Mouse (Mus musculus): Measurements from ENCODE around the gene Gfy.
"Not testable (repeated sequence)": the region's sequence is repeated elsewhere in the genome, so short reads cannot be mapped to it uniquely, and the experiment has no call there.

Gene Gfy

GRCm38 (mm10) chr7:45168656-45169055 lies 10.7 kb downstream of the Gfy start:
- DNase-seq (ENCODE audit: low read depth in 2 of 2, low spot score in 2 of 2) = no peak

GRCm38 (mm10) chr7:45167761-45168445 lies 11.5 kb downstream of the Gfy start:
- DNase-seq (ENCODE audit: low read depth in 2 of 2, low spot score in 2 of 2) = no peak

GRCm38 (mm10) chr7:45166950-45167401 lies 12.4 kb downstream of the Gfy start:
- no peak for DNase-seq (ENCODE audit: low read depth in 2 of 2, low spot score in 2 of 2)

DNA sequence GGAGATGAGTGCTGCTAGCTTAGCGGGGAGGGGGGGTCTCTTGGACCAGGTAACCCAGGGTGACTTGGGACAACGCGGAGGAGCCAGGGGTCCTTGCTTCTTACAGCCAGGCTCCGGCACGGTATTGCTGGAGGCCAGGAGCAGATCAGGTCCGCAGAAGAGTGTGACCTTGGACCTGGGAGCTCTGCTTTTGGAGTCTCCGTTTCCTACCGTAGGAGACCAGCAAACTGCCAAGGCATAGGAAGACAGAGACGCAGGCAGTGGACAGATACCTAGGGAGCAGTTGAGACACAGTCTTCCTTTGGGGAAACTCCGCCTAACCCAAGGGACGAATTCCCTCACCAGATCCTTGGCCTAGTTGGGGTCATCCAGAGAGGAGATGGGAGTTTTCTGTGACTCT lies 13.7 kb downstream of the Gfy start:
- DNase-seq (ENCODE audit: low read depth in 2 of 2, low spot score in 2 of 2) = no peak

GRCm38 (mm10) chr7:45164833-45165232 lies 14.5 kb downstream of the Gfy start:
- DNase-seq (ENCODE audit: low read depth in 2 of 2, low spot score in 2 of 2) = no peak

DNA sequence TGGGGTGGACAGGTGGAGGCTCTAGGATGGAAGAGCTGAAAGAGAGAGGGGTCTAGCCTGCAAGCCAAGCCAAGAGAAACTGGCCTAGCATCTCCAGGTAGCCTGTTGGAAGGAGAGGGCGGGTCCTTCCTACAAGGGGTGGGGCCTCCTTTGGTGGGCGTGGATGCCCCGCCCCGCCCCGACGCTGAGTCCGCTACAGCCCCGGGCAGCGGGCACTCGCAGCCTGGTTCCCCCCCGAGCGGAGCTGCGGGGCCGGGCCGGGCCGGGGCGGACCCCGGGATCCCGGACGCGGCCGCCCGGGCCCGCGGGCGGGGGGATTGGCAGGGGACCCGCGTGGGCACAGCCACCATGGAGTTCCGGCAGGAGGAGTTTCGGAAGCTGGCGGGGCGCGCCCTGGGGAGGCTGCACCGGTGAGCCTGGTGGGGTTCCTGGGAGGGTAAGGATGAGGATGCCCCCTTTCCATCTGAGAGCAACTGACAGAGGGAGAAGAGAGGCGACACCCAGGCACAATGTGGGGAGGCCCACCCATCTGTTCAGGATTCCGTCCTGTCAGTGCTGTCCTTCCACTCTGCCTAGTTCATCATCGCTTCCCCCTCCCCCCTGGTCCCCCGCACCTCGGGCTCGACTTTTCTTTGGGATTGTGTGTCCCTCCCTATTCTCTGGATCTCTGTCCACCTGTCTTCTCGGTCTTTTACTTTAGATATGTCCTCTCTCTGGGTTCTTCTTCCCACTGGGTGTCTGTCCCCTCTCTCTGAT lies 15.5 kb downstream of the Gfy start, which contains the start of gene Slc17a7:
Gene Slc17a7 (plus strand): TSS at position 215 of the 756 bp plus-strand sequence.
- DNase-seq (ENCODE audit: low read depth in 2 of 2, low spot score in 2 of 2) = peak in 1 of 2 experiments; percentile 23

GRCm38 (mm10) chr7:45162996-45163615 lies 16.3 kb downstream of the Gfy start:
- no peak for DNase-seq (ENCODE audit: low read depth in 2 of 2, low spot score in 2 of 2)

DNA sequence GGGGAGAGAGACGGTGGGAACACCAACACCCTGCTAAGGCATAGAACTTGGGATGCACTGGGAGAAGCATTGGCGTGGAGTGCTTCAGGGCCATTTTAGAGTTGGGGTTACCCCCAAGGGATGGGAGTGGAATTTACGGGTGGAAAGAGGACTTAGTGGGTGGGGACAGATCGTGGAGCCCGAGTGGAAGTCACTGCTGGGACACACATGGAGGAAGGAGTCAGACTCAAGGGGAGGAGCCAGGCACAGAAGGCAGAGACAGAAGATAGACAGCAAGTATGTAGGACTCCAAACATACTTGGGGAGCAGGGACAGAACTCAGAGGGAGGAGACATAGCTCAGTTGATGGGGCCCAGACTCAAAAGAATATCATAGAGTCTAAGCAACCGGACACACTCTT lies 16.8 kb downstream of the Gfy start:
- no peak for DNase-seq (ENCODE audit: low read depth in 2 of 2, low spot score in 2 of 2)

DNA sequence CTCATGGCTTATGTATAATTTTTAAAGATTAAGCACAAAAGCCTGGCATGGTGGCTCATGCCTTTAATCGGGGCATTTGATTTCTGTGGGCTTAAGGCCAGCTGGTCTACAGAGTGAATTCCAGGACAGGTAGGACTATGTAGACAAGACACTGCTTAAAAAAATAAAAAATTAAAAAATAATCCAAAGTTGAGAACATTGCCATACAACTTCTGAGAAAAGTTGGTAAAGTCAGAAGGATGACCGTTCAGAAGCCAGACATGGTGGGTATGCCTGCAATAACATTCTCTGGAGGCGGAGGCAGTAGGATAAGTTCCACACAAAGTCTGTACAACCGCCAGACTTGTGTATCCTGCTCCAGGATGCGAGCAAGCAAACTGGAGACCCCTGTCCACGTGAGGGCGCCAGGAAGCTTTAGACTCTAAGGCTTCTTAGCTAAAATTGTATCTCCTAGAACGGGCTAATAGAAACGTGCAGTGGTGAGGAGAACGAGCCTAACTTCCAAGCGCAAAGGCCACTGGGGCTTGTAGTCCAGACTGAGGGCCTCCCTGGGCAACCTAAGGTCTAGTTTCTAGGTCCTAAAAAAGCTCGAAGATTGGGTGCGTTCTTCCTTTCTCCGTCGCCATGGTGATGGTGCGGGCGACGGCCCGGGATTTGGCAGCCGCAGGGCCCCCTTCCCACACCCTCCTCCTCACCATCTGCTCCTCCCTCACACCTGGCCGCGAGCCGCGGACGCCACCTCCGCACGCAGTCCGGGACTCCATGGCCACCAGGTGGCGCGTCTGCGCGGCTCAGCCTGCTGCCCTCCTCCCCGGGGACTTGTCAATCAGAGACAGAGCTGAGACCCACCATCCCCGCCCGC lies 17.5 kb downstream of the Gfy start:
- DNase-seq (ENCODE audit: low read depth in 2 of 2, low spot score in 2 of 2) = peak; percentile 83 to 88

DNA sequence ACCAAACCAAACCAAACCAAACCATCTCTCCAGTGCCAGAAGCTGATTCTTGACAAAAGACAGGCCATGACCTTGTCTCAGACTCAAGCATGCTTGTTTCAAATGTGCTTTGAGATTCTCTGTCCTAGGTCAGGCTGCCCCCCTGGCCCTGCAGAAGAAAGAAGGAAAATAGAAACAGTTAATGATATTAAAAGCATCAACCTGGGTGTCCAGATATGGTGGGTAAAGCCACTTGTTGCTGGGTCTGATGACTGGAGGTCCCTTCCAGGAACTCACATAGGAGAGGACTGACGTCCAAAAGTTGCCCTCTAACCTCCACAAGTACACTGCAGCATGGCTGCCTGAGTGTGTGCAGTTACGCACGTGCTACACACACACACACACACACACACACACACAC lies 18.5 kb downstream of the Gfy start:
- DNase-seq (ENCODE audit: low read depth in 2 of 2, low spot score in 2 of 2) = no peak

DNA sequence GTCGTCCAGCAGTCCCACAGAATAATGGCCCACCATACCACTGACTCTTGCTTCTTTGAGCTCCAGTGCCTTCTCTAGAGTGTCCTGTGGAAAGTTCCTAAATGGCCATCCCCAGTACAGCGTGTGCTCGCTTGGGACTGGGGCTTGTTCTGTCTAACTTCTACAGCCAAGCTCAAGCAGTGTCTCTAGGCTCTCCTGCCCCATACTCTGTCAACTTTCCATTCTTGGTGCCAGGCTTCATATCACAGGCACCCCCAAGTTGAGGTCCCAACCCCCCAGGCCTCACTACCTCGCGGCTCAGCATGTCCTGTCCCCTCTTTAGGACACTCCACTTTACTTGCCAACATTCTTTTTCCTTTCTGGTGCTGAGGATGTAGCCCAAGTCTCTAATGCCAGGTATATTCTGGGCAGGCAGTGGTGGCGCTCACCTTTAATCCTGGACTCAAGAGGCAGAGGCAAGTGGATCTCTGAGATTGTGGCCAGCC lies 19.0 kb downstream of the Gfy start:
- DNase-seq (ENCODE audit: low read depth in 2 of 2, low spot score in 2 of 2) = no peak

DNA sequence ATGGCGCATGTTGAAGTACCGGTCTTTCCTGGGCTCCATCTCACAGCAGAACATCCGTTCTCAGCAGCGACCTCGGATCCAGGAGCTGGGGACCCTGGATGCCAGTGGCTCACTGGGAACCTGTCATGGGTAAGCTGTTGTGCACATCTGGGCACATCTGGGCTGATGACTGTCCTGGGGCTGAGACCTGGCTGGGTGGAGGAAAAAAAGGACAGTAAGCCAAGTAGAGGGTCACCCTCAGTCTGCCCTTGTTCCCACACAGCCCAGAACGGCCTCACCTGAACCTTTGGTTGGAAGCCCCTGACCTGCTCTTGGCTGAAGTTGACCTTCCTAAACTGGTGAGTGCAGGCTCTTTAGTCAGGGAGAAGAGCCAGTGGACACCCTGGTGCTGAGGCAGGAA lies 20.4 kb downstream of the Gfy start:
- DNase-seq (ENCODE audit: low read depth in 2 of 2, low spot score in 2 of 2) = no peak

DNA sequence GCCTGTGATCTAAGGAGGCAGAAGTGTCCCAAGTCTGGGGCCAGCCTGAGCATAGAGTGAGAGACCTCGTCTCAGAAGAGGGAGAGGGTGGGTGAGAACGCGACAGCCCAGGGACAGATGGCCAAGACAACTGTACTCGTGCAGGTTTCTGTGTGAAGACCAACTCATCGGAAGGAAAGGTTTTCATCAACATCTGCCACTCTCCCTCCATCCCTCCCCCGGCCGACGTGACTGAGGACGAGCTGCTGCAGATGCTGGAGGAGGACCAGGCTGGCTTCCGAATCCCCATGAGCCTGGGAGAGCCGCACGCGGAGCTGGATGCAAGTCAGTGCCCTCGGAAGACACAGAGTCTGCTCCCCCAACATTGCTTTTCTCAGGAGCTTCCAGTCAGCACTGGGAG lies 21.9 kb downstream of the Gfy start:
- no peak for DNase-seq (ENCODE audit: low read depth in 2 of 2, low spot score in 2 of 2)

DNA sequence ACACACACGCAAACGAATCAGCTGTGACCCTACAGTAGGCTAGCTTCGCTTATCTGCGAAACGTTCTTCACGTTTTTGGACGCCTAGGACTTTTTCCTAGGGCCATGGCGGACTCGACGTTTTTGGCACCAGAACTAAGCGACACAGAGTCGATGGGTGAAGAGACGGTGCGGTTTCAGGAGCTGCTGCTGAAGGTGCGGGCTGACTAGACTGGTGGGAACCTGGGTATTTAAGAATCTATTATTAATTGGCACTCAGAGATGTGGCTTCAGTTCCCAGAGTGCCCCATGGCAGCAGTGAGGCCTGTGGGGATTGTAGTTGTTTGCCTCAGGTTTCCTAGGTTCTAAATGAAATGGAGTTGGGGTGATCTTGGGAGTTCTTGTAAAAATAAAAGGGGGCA lies 23.2 kb downstream of the Gfy start:
- no peak for DNase-seq (ENCODE audit: low read depth in 2 of 2, low spot score in 2 of 2)

GRCm38 (mm10) chr7:45155590-45155989 lies 23.8 kb downstream of the Gfy start:
- no peak for DNase-seq (ENCODE audit: low read depth in 2 of 2, low spot score in 2 of 2)

DNA sequence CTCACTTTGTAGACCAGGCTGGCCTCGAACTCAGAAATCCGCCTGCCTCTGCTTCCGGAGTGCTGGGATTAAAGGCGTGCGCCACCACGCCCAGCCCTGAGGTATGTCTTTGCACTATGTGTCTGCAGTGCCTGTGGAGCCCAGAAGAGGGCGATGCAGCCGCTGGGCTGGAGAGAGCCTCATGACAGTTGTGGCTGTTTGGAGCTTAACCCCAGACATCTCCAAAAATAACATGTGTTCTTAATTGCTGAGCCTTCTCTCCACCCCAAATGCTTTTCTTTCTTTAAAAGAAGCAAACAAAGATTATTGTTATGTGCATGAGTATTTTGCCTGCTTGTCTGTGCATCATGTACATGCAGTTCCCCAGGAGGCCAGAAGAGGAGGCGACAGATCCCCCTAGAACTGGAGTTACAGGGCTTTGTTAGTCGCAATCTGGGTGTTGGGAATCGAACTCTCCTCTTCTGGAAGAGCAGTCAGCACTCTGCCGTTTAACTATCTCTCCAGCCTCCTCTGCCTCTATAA lies 24.3 kb downstream of the Gfy start:
- DNase-seq (ENCODE audit: low read depth in 2 of 2, low spot score in 2 of 2) = peak; percentile 47 to 59

DNA sequence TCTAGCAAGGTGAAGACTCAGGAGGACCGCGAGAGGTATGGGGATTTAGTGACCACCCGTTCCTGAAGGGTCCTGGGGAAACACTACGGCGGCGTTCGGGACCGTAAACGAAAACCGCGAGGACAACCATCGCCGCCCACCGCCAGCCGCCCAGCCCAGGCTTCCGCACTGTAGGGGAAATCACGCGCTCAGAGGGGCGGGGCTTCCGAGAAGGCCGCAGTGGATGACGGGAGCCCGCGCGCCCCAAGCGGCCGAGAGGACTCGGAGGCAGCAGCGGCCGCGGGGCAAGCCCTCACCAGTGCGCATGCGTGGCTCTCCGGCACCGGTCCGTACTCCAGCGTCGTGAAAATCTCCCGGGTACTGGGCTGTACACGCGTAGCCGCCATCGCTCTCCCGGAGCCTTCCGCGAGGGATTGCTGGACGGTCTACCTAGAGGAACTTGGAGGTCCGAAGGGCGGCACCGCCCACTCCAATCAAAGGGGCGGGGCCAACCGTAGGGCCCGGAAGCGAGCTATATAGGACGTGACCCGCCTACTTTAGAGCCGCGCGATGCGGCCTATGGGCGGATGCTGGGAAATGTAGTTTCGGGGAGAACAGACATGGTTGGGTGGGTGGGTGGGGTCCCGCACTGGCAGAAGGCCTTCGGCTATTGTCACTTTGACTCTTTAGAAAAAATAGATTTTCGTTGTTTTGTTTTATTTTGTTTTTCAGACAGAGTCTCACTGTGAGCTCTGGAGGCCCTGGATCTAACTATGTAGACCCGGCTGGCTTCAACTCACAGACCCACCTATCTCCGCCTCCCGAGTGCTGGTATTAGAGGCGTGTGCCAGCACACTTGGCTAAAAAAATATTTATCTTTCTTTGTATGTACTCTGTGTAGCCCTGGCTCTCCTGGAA lies 25.0 kb downstream of the Gfy start, which contains the start of the genes Pih1d1 and Aldh16a1:
Gene Pih1d1 (plus strand): TSS at position 208 of the 897 bp plus-strand sequence.
Gene Aldh16a1 (minus strand): TSS at position 489 of the 897 bp plus-strand sequence.
- DNase-seq (ENCODE audit: low read depth in 2 of 2, low spot score in 2 of 2) = peak; percentile 96 to 98

GRCm38 (mm10) chr7:45153586-45153985 lies 25.8 kb downstream of the Gfy start:
- DNase-seq (ENCODE audit: low read depth in 2 of 2, low spot score in 2 of 2) = no peak

- not testable (repeated sequence) for DNase-seq (ENCODE audit: low read depth in 2 of 2, low spot score in 2 of 2)
Measured at GRCm38 (mm10) chr7:45153052-45153451, 26.3 kb downstream of the Gfy start.
